26 mouse cellular contexts compared by ENCODE assay signal in genomic region chr4:99273466-99273865, GRCm38 (mm10). TPM values are rescaled to one million over a fixed set of nuclear protein-coding genes. Genes with fewer than 3 reads are reported as not detected.
"Had no signal": no experiment of that assay in that cellular context is flagged by ENCODE, and none has a peak within 500 bp of the region (broad histone marks: within the 10 kb centered on the region; RNA-seq: fewer than 3 reads in every experiment).

No protein-coding gene starts in this region.

- H3K9me3 ChIP-seq: heart, embryonic 10.5 days; heart, embryonic 12.5 days; hindbrain, embryonic 13.5 days; hindbrain, embryonic 15.5 days; kidney, embryonic 15.5 days; limb, embryonic 15.5 days; liver, embryonic 12.5 days had no signal

- H3K4me2 ChIP-seq: heart, embryonic 12.5 days; kidney, embryonic 15.5 days; limb, embryonic 13.5 days; limb, embryonic 15.5 days; liver, embryonic 12.5 days had no signal

- H3K36me3 ChIP-seq: hindbrain, embryonic 13.5 days; kidney, embryonic 15.5 days; limb, embryonic 15.5 days; liver, embryonic 12.5 days had no signal

- H3K27me3 ChIP-seq: heart, embryonic 12.5 days; hindbrain, embryonic 15.5 days; kidney, embryonic 15.5 days; limb, embryonic 13.5 days; limb, embryonic 15.5 days; liver, embryonic 12.5 days had no signal

- ATAC-seq: intestine, embryonic 16.5 days; liver, embryonic 12.5 days had no signal

- H3K4me1 ChIP-seq: heart, embryonic 12.5 days; kidney, embryonic 15.5 days; limb, embryonic 13.5 days; limb, embryonic 15.5 days; liver, embryonic 12.5 days had no signal

- H3K27ac ChIP-seq: heart, embryonic 10.5 days; kidney, embryonic 15.5 days; kidney, postnatal 0 days; limb, embryonic 13.5 days; limb, embryonic 15.5 days; liver, embryonic 12.5 days; liver, embryonic 14.5 days had no signal

- H3K9ac ChIP-seq: heart, embryonic 12.5 days; hindbrain, embryonic 13.5 days; kidney, embryonic 15.5 days; limb, embryonic 13.5 days; limb, embryonic 15.5 days; liver, embryonic 12.5 days; liver, embryonic 14.5 days had no signal

- DNase-seq: gastrocnemius, postnatal 14 days; gastrocnemius, postnatal 36 days; heart, adult 18-20 months; heart, postnatal 14 days; heart, postnatal 36 days; kidney, adult 11 months; kidney, adult 2 months; kidney, adult 9 months; kidney, postnatal 14 days; kidney, postnatal 36 days; layer of hippocampus, postnatal 36 days had no signal

- H3K4me3 ChIP-seq: heart, embryonic 10.5 days; heart, embryonic 12.5 days; hindbrain, embryonic 13.5 days; kidney, embryonic 15.5 days; limb, embryonic 13.5 days; limb, embryonic 15.5 days; liver, embryonic 12.5 days had no signal

RNA-seq across cellular contexts. Expression of gene Gm12689, which starts 22.2 kb away (rescaled TPM):
- total RNA-seq: gastrocnemius, adult 18-20 months; gastrocnemius, postnatal 14 days; gastrocnemius, postnatal 36 days; heart, adult 18-20 months; heart, adult 8-10 months; heart, postnatal 36 days; hematopoietic stem cell, adult 5-6 weeks had no signal
- polyA plus RNA-seq: heart, embryonic 12.5 days; heart, embryonic 16.5 days had no signal
